Mouse (Mus musculus) telencephalon, adult 2 months (tissue): ENCODE measurements at regions not wholly inside any gene's neighbourhood (a gene's known extent, or its start where the extent isn't known, plus 50 kb on each side); places are given as distances from the start of the nearest gene placed in this dataset.
A peak's percentile ranks its signal among the peaks of the same experiment; 100 is the strongest.

ENCODE experiments used
- DNase-seq: peaks from one replicate; pipeline ENCODE4 v3.0.0-alpha.2; 2011; ENCODE audit warnings: low read depth, low spot score

- DNase-seq: no peak
These were observed 269.2 kb downstream of the Agtpbp1 start for GRCm38 (mm10) chr13:59315811-59316210.

- DNase-seq: no peak
These were observed 270.6 kb downstream of the Agtpbp1 start for GRCm38 (mm10) chr13:59314419-59314818.

GRCm38 (mm10) chr13:59313725-59314330 lies 271.2 kb downstream of the Agtpbp1 start:
- DNase-seq: no peak

GRCm38 (mm10) chr13:59292905-59293304 lies 292.1 kb downstream of the Agtpbp1 start:
- DNase-seq: no peak

GRCm38 (mm10) chr13:59289127-59289526 lies 295.9 kb downstream of the Agtpbp1 start:
- DNase-seq: no peak

- no peak for DNase-seq
These were observed 303.8 kb downstream of the Agtpbp1 start for GRCm38 (mm10) chr13:59281199-59281598.

GRCm38 (mm10) chr13:59279136-59279535 lies 305.9 kb downstream of the Agtpbp1 start:
- DNase-seq: peak; percentile 10

GRCm38 (mm10) chr13:59271661-59272060 lies 313.4 kb downstream of the Agtpbp1 start:
- no peak for DNase-seq

- no peak for DNase-seq
These were observed 318.2 kb downstream of the Agtpbp1 start for GRCm38 (mm10) chr13:59266854-59267253.

GRCm38 (mm10) chr13:59264126-59264525 lies 320.9 kb downstream of the Agtpbp1 start:
- DNase-seq: no peak

GRCm38 (mm10) chr13:59261924-59262323 lies 323.1 kb downstream of the Agtpbp1 start:
- no peak for DNase-seq

GRCm38 (mm10) chr13:59255798-59256435 lies 329.1 kb downstream of the Agtpbp1 start:
- no peak for DNase-seq

- DNase-seq: no peak
These were observed 331.1 kb downstream of the Agtpbp1 start for GRCm38 (mm10) chr13:59253667-59254558.

- DNase-seq: peak; percentile 82
These were observed 333.6 kb downstream of the Agtpbp1 start for GRCm38 (mm10) chr13:59251252-59252006.

- DNase-seq: no peak
These were observed 336.6 kb downstream of the Agtpbp1 start for GRCm38 (mm10) chr13:59248411-59248810.

GRCm38 (mm10) chr13:59246984-59247537 lies 338.0 kb downstream of the Agtpbp1 start:
- no peak for DNase-seq

- DNase-seq: no peak
These were observed 339.0 kb downstream of the Agtpbp1 start for GRCm38 (mm10) chr13:59246070-59246469.

- DNase-seq: no peak
These were observed 340.4 kb downstream of the Agtpbp1 start for GRCm38 (mm10) chr13:59244622-59245021.

- DNase-seq: no peak
These were observed 342.4 kb downstream of the Agtpbp1 start for GRCm38 (mm10) chr13:59242671-59243070.

- DNase-seq: peak; percentile 78
These were observed 346.3 kb downstream of the Agtpbp1 start for GRCm38 (mm10) chr13:59238696-59239095.

- no peak for DNase-seq
These were observed 349.2 kb downstream of the Agtpbp1 start for GRCm38 (mm10) chr13:59235836-59236235.
